Mouse (Mus musculus): ENCODE data around the gene Sdhaf1. TPM values are rescaled to one million over a fixed set of nuclear protein-coding genes. Genes with fewer than 3 reads are reported as not detected.
A peak's percentile ranks its signal among the peaks of the same experiment; 100 is the strongest.

Sdhaf1 gene
- polyA plus RNA-seq, 1 experiment from 2014 or later: 4.3 TPM

GRCm38 (mm10) chr7:30332622-30333259, 9.0 kb upstream of the Sdhaf1 start:
- WGBS (ENCODE audit: insufficient replicate concordance): 38% methylated on average over 18 of the region's 18 CpGs
- H3K9me3 ChIP-seq (replicated peaks; ENCODE audit: control insufficient read depth, low read length): no peaks in the 10 kb centered on the region
- H3K4me1 ChIP-seq (ENCODE audit: control insufficient read depth, low read depth, low read length): peaks cover 3% of the 10 kb centered on the region
- no peak overlapping the region for H3K9ac ChIP-seq (ENCODE audit: low read depth, low read length)
- no peaks in the 10 kb centered on the region for H3K36me3 ChIP-seq (ENCODE audit: control insufficient read depth, insufficient read depth)
- H3K4me3 ChIP-seq (ENCODE audit: low read depth, low read length): no peak overlapping the region
- no peak for ATAC-seq (ENCODE audit: low read depth)
- no peak overlapping the region for H3K27ac ChIP-seq (ENCODE audit: low read length)
- H3K27me3 ChIP-seq (ENCODE audit: control insufficient read depth, insufficient read depth, low read depth, low read length): peaks cover 13% of the 10 kb centered on the region
- no peak overlapping the region for H3K4me2 ChIP-seq (ENCODE audit: low read depth, low read length)

- WGBS (ENCODE audit: insufficient replicate concordance): 10% methylated on average over 13 of the region's 13 CpGs
- peaks cover 3% of the 10 kb centered on the region for H3K4me1 ChIP-seq (ENCODE audit: control insufficient read depth, low read depth, low read length)
These were observed 8.2 kb upstream of the Sdhaf1 start for GRCm38 (mm10) chr7:30331887-30332286.

GRCm38 (mm10) chr7:30328379-30328778, 4.7 kb upstream of the Sdhaf1 start:
- 56% methylated on average over 10 of the region's 10 CpGs for WGBS (ENCODE audit: insufficient replicate concordance)
- no peak overlapping the region for H3K9ac ChIP-seq (ENCODE audit: low read depth, low read length)
- no peaks in the 10 kb centered on the region for H3K36me3 ChIP-seq (ENCODE audit: control insufficient read depth, insufficient read depth)
- H3K27ac ChIP-seq (ENCODE audit: low read length): no peak overlapping the region
- no peak for ATAC-seq (ENCODE audit: low read depth)
- no peak overlapping the region for H3K4me2 ChIP-seq (ENCODE audit: low read depth, low read length)
- peaks cover 1% of the 10 kb centered on the region for H3K4me1 ChIP-seq (ENCODE audit: control insufficient read depth, low read depth, low read length)
- H3K4me3 ChIP-seq (ENCODE audit: low read depth, low read length): no peak overlapping the region
- H3K9me3 ChIP-seq (replicated peaks; ENCODE audit: control insufficient read depth, low read length): no peaks in the 10 kb centered on the region
- peaks cover 2% of the 10 kb centered on the region; the same call in 1 of the 2 replicates for H3K27me3 ChIP-seq (ENCODE audit: control insufficient read depth, insufficient read depth, low read depth, low read length)

More at GRCm38 (mm10) chr7:30331887-30332286, 8.2 kb upstream of the Sdhaf1 start:
- no peak overlapping the region for H3K27ac ChIP-seq (ENCODE audit: low read length)
- no peaks in the 10 kb centered on the region for H3K36me3 ChIP-seq (ENCODE audit: control insufficient read depth, insufficient read depth)
- peaks cover 13% of the 10 kb centered on the region for H3K27me3 ChIP-seq (ENCODE audit: control insufficient read depth, insufficient read depth, low read depth, low read length)
- H3K9ac ChIP-seq (ENCODE audit: low read depth, low read length): no peak overlapping the region
- H3K4me2 ChIP-seq (ENCODE audit: low read depth, low read length): no peak overlapping the region
- peak; percentile 64 for ATAC-seq (ENCODE audit: low read depth)
- H3K4me3 ChIP-seq (ENCODE audit: low read depth, low read length): no peak overlapping the region
- no peaks in the 10 kb centered on the region for H3K9me3 ChIP-seq (replicated peaks; ENCODE audit: control insufficient read depth, low read length)

GRCm38 (mm10) chr7:30327140-30327539, 3.4 kb upstream of the Sdhaf1 start:
- Histone ChIP-seq H3K9me3 (replicated peaks; ENCODE audit: control insufficient read depth, low read length) (no peaks in the 10 kb centered on the region), H3K4me2 (ENCODE audit: low read depth, low read length) (no peak overlapping the region), H3K9ac (ENCODE audit: low read depth, low read length) (no peak overlapping the region), H3K27me3 (ENCODE audit: control insufficient read depth, insufficient read depth, low read depth, low read length) (no peaks in the 10 kb centered on the region), H3K4me1 (ENCODE audit: control insufficient read depth, low read depth, low read length) (peaks cover 7% of the 10 kb centered on the region), H3K4me3 (ENCODE audit: low read depth, low read length) (no peak overlapping the region), H3K27ac (ENCODE audit: low read length) (no peak overlapping the region), H3K36me3 (ENCODE audit: control insufficient read depth, insufficient read depth) (no peaks in the 10 kb centered on the region)
- 59% methylated on average over 15 of the region's 15 CpGs for WGBS (ENCODE audit: insufficient replicate concordance)
- ATAC-seq (ENCODE audit: low read depth): no peak

GRCm38 (mm10) chr7:30326427-30326826, 2.7 kb upstream of the Sdhaf1 start:
- Histone ChIP-seq H3K4me3 (ENCODE audit: low read depth, low read length) (no peak overlapping the region), H3K27ac (ENCODE audit: low read length) (no peak overlapping the region), H3K36me3 (ENCODE audit: control insufficient read depth, insufficient read depth) (no peaks in the 10 kb centered on the region), H3K9ac (ENCODE audit: low read depth, low read length) (no peak overlapping the region), H3K4me2 (ENCODE audit: low read depth, low read length) (no peak overlapping the region), H3K9me3 (replicated peaks; ENCODE audit: control insufficient read depth, low read length) (no peaks in the 10 kb centered on the region), H3K27me3 (ENCODE audit: control insufficient read depth, insufficient read depth, low read depth, low read length) (no peaks in the 10 kb centered on the region), H3K4me1 (ENCODE audit: control insufficient read depth, low read depth, low read length) (peaks cover 8% of the 10 kb centered on the region)
- no peak for ATAC-seq (ENCODE audit: low read depth)

- ATAC-seq (ENCODE audit: low read depth): no peak
- WGBS (ENCODE audit: insufficient replicate concordance): 38% methylated on average over 2 of the region's 2 CpGs
- Histone ChIP-seq H3K27ac (ENCODE audit: low read length) (no peak overlapping the region), H3K4me3 (ENCODE audit: low read depth, low read length) (no peak overlapping the region), H3K4me2 (ENCODE audit: low read depth, low read length) (no peak overlapping the region), H3K27me3 (ENCODE audit: control insufficient read depth, insufficient read depth, low read depth, low read length) (no peaks in the 10 kb centered on the region), H3K36me3 (ENCODE audit: control insufficient read depth, insufficient read depth) (no peaks in the 10 kb centered on the region), H3K9me3 (replicated peaks; ENCODE audit: control insufficient read depth, low read length) (no peaks in the 10 kb centered on the region), H3K4me1 (ENCODE audit: control insufficient read depth, low read depth, low read length) (peaks cover 18% of the 10 kb centered on the region), H3K9ac (ENCODE audit: low read depth, low read length) (no peak overlapping the region)
These were observed 1.7 kb upstream of the Sdhaf1 start for GRCm38 (mm10) chr7:30325364-30325763.

- no peak overlapping the region for H3K27ac ChIP-seq (ENCODE audit: low read length)
- no peak for ATAC-seq (ENCODE audit: low read depth)
- H3K27me3 ChIP-seq (ENCODE audit: control insufficient read depth, insufficient read depth, low read depth, low read length): no peaks in the 10 kb centered on the region
- no peak overlapping the region for H3K4me3 ChIP-seq (ENCODE audit: low read depth, low read length)
- H3K9me3 ChIP-seq (replicated peaks; ENCODE audit: control insufficient read depth, low read length): no peaks in the 10 kb centered on the region
- H3K36me3 ChIP-seq (ENCODE audit: control insufficient read depth, insufficient read depth): no peaks in the 10 kb centered on the region
- H3K4me2 ChIP-seq (ENCODE audit: low read depth, low read length): no peak overlapping the region
- 63% methylated on average over 5 of the region's 5 CpGs for WGBS (ENCODE audit: insufficient replicate concordance)
- peaks cover 19% of the 10 kb centered on the region for H3K4me1 ChIP-seq (ENCODE audit: control insufficient read depth, low read depth, low read length)
- no peak overlapping the region for H3K9ac ChIP-seq (ENCODE audit: low read depth, low read length)
These were observed 727 bp upstream of the Sdhaf1 start for GRCm38 (mm10) chr7:30324300-30324944.

GRCm38 (mm10) chr7:30322865-30323264, 830 bp downstream of the Sdhaf1 start:
- H3K4me3 ChIP-seq (ENCODE audit: low read depth, low read length): peak overlapping the region; percentile 74
- peak overlapping the region; percentile 78 for H3K4me2 ChIP-seq (ENCODE audit: low read depth, low read length)
- H3K9ac ChIP-seq (ENCODE audit: low read depth, low read length): peak overlapping the region; percentile 68
- no peaks in the 10 kb centered on the region for H3K36me3 ChIP-seq (ENCODE audit: control insufficient read depth, insufficient read depth)
- peaks cover 19% of the 10 kb centered on the region for H3K4me1 ChIP-seq (ENCODE audit: control insufficient read depth, low read depth, low read length)
- no peaks in the 10 kb centered on the region for H3K27me3 ChIP-seq (ENCODE audit: control insufficient read depth, insufficient read depth, low read depth, low read length)
- peak overlapping the region; percentile 80 for H3K27ac ChIP-seq (ENCODE audit: low read length)
- no peak for ATAC-seq (ENCODE audit: low read depth)
- 7% methylated on average over 6 of the region's 6 CpGs for WGBS (ENCODE audit: insufficient replicate concordance)
- H3K9me3 ChIP-seq (replicated peaks; ENCODE audit: control insufficient read depth, low read length): no peaks in the 10 kb centered on the region

GRCm38 (mm10) chr7:30322285-30322667, 1.4 kb downstream of the Sdhaf1 start:
- Histone ChIP-seq H3K27ac (ENCODE audit: low read length) (peak overlapping the region; percentile 80), H3K36me3 (ENCODE audit: control insufficient read depth, insufficient read depth) (no peaks in the 10 kb centered on the region), H3K4me2 (ENCODE audit: low read depth, low read length) (peak overlapping the region; percentile 78), H3K4me1 (ENCODE audit: control insufficient read depth, low read depth, low read length) (peaks cover 19% of the 10 kb centered on the region), H3K4me3 (ENCODE audit: low read depth, low read length) (peak overlapping the region; percentile 74), H3K9ac (ENCODE audit: low read depth, low read length) (peak overlapping the region; percentile 76), H3K9me3 (replicated peaks; ENCODE audit: control insufficient read depth, low read length) (no peaks in the 10 kb centered on the region), H3K27me3 (ENCODE audit: control insufficient read depth, insufficient read depth, low read depth, low read length) (no peaks in the 10 kb centered on the region)
- ATAC-seq (ENCODE audit: low read depth): peak; percentile 98
- WGBS (ENCODE audit: insufficient replicate concordance): under 1% methylated on average over 20 of the region's 20 CpGs
